Mouse (Mus musculus) cerebellum, adult 2 months (tissue): ENCODE measurements around the gene Krtdap. TPM values are rescaled to one million over a fixed set of nuclear protein-coding genes. Genes with fewer than 3 reads are reported as not detected.

ENCODE experiments used
- DNase-seq, 2 experiments: peaks; one replicate each; pipeline ENCODE4 v3.0.0; 2021
- H3K27ac ChIP-seq: fragments of 200-500 bp; 2 replicates; pipeline ENCODE4 v1.5.1; 2012; ENCODE audit warnings: low read length, control low read depth, inconsistent platforms; ENCODE audit not compliant: insufficient read depth
- H3K27me3 ChIP-seq: fragments of 200-500 bp; 2 replicates; pipeline ENCODE4 v1.6.1; 2012; ENCODE audit warnings: inconsistent platforms, mild to moderate bottlenecking, low read length, moderate library complexity; ENCODE audit not compliant: control insufficient read depth, insufficient read depth
- H3K4me1 ChIP-seq: fragments of 200-500 bp; 2 replicates; pipeline ENCODE4 v1.6.1; 2011; ENCODE audit warnings: low read length; ENCODE audit not compliant: control insufficient read depth, insufficient read depth
- H3K4me3 ChIP-seq: fragments of 200-500 bp; replicated peaks from 2 replicates; pipeline ENCODE3; 2011; ENCODE audit warnings: mild to moderate bottlenecking, low read depth, low read length, control low read depth; ENCODE audit not compliant: insufficient read depth
- CTCF ChIP-seq: fragments of 200-500 bp; IDR thresholded peaks from 2 replicates; pipeline ENCODE4 v1.5.1; 2011; ENCODE audit warnings: low read depth, mild to moderate bottlenecking, control low read depth, low read length, moderate library complexity, borderline replicate concordance; ENCODE audit not compliant: insufficient read depth
- POLR2A ChIP-seq: fragments of 200-500 bp; IDR thresholded peaks from 2 replicates; pipeline ENCODE4 v1.6.1; 2011; ENCODE audit warnings: low read length, control low read depth, borderline replicate concordance; ENCODE audit not compliant: insufficient read depth
- WGBS: fragments of 180-500 bp; shearing (Covaris S2); methylation state at CpG from one replicate; pipeline ENCODE4 v1.1.7; 2018; 5-methylcytosine and 5-hydroxymethylcytosine counted together
- polyA plus RNA-seq: library from polyadenylated mRNA; depleted of rRNA; stranded (reverse); fragments of >200 nt; gene quantifications from 2 replicates; pipeline ENCODE4 v1.2.3, GENCODE M21; 2012

Krtdap gene
- polyA plus RNA-seq, 1 experiment: not detected

DNA sequence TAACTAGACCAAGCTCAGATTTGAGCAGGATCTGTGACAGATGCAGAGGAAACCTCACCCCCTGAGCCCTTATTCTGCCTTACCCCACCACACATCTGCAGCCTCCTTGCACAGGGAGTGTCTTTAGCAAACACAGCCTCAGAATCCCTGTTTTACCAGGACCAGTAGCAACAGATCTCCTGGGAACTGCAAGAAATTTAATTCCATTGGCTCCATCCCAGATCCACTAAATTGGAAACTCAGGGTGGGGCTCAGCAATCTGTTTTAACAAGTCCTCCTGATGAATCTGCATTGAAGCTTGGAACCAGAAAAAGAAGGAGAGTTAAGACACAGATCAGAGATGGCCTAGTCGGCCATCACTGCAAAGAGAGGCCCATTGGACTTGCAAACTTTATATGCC, 9.1 kb downstream of the Krtdap start:
- DNase-seq: no peak
- TF ChIP-seq POLR2A (no peak), CTCF (no peak)
- no peaks in the 10 kb centered on the region for H3K4me1 ChIP-seq
- no peaks in the 10 kb centered on the region for H3K27me3 ChIP-seq
- 70% methylated on average over 1 of the region's 1 CpGs for WGBS
- no peak overlapping the region for H3K27ac ChIP-seq
- H3K4me3 ChIP-seq: no peak overlapping the region

DNA sequence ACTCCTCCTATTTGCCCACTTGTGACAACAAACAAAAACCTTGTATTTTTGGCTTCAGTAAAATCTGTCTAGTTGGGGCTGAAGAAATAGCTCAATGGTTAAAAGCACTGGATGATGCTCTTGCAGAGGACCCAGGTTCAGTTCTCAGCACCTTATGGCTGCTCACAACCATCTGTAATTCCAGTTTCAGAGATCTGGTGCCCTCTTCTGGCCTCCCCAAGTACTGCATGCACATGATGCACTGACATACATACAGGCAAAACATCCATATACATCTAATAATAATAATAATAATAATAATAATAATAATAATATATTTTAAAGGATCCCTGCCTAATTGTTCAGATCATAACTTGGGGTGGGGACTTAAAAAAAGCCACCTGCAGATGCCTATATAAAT, 13.0 kb downstream of the Krtdap start:
- no peak overlapping the region for H3K27ac ChIP-seq
- TF ChIP-seq POLR2A (no peak), CTCF (no peak)
- no peaks in the 10 kb centered on the region for H3K4me1 ChIP-seq
- H3K27me3 ChIP-seq: no peaks in the 10 kb centered on the region
- DNase-seq: no peak
- H3K4me3 ChIP-seq: no peak overlapping the region

DNA sequence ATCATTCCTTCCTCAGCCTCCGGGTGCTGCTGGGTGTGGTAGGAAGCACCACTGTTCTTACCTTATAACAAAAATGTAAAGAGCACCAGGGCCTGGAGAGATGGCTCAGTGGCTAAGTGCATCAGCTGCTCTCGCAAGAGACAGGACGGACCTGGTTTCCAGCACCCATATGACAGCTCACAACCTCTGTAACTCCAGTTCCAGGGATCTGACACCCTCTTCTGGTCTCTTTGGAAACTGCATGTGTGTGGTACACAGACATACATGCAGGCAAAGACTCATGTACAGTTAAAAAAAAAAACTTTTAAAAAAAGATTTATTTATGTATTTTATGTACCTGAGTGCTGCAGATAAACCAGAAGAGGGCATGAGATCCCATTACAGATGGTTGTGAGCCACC, 15.6 kb downstream of the Krtdap start:
- DNase-seq: no peak
- Histone ChIP-seq H3K4me3 (no peak overlapping the region), H3K4me1 (no peaks in the 10 kb centered on the region), H3K27ac (no peak overlapping the region), H3K27me3 (no peaks in the 10 kb centered on the region)
- WGBS: 91% methylated on average over 3 of the region's 3 CpGs
- no peak for TF ChIP-seq POLR2A
- TF ChIP-seq CTCF: no peak

DNA sequence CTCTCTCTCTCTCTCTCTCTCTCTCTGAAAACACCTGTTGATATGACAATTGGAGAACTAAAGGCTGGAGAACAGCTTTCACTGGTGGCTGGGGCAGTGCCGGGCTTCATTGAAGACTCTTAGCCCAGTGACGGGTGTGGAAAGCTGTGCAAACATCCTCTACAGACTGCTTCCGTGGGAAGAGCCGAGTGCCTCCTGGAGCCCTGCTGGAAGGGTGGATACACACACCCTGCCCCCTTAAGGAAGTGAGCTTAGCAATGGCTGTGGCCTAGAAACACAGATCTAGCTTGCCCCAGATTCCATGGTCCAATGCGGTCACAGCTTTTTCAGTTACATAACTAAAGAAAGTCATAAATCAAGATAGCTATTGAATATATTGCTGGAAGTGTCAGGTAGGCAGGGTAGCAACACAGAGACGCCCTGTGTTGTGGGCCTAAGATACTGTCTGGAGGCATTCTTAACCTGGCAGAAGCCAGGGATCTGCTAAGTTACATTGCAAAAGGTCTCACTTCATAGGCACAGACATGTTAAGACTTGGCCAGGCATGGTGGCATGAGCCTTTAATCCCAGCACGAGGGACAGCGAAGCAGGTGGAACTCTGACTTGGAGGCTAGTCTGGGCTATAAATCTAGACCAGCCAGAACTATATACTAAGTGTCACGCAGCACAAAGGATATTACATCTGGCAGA, 16.5 kb downstream of the Krtdap start:
- Histone ChIP-seq H3K4me1 (no peaks in the 10 kb centered on the region), H3K27me3 (no peaks in the 10 kb centered on the region), H3K27ac (no peak overlapping the region), H3K4me3 (no peak overlapping the region)
- 87% methylated on average over 9 of the region's 9 CpGs for WGBS
- no peak for TF ChIP-seq POLR2A
- TF ChIP-seq CTCF: no peak
- DNase-seq: peak in 1 of 2 experiments; percentile 5

DNA sequence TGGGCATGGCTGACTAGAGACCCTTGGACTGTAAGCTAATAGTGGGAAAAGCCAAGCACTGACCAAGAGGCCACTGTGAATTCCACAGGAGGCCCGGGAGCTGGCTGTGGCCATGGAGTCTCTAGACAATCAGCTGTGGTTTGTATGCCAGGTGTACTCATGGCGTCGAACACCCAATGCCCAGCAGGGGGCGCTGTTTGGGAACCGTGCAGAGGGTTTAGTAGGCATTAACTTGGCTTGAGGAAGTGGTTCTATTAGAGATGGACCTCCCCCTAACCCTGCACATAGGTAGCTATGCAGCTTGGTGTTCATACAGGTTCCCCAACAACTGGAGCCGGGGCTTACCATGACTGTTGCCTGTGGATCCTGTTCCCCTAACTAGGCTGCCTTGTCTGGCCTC, 18.2 kb downstream of the Krtdap start:
- no peak for DNase-seq
- no peak overlapping the region for H3K27ac ChIP-seq

DNA sequence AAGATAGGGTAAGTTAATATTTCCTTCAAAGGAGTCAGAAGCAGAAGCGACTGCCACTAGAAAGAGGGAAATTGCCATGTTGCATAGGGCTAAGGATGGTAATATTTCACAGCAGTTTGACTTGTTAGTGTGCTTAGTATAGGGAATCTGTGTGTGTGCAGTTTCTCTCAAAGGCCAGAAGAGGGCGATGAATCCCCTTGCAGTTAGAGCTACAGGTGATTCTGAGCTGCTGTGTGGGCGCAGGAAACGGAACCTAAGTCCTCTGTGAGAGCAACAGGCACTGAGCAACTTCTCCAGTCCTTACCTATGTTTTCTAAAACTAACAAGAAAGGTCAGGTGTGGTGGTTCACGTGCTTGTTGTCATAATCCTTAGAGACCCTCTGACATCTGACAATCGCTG, 22.6 kb downstream of the Krtdap start:
- no peak for DNase-seq
- Histone ChIP-seq H3K27ac (no peak overlapping the region), H3K4me3 (no peak overlapping the region), H3K27me3 (no peaks in the 10 kb centered on the region), H3K4me1 (no peaks in the 10 kb centered on the region)
- TF ChIP-seq POLR2A: no peak
- no peak for TF ChIP-seq CTCF
- WGBS: 63% methylated on average over 6 of the region's 6 CpGs

More for the DNA sequence above, 18.2 kb downstream of the Krtdap start:
- H3K4me3 ChIP-seq: no peak overlapping the region
- H3K27me3 ChIP-seq: no peaks in the 10 kb centered on the region
- 49% methylated on average over 6 of the region's 6 CpGs for WGBS
- H3K4me1 ChIP-seq: no peaks in the 10 kb centered on the region
- TF ChIP-seq CTCF: 0 out of 2 replicates have a peak, but pooled peaks have one; percentile 13
- TF ChIP-seq POLR2A: no peak

DNA sequence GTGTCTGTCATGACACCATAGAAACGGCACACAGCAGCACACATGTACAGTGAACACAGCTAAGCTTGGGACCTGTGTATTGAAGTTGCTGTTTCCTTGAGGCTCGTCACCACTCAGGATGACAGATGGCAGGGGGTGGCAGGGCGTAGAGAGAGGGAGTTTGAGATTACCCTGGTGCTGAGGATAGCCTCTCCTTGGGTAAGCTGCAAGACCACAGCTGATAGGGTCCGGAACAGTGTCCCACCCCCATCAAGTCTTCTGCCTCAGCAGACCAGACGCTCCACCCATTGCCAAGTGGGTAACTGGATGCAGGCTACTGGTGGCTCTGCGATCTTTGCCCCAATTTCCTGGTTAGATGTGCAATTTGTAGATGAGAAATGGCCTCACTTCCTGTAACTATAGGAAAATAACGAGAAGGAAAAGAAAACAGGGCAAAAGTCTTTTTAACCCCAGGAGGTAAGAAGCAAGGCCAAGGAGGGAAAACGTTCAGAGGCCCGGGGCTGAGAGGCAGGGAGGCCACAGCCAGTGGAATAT, 24.1 kb downstream of the Krtdap start:
- no peak overlapping the region for H3K27ac ChIP-seq
- WGBS: 21% methylated on average over 9 of the region's 9 CpGs
- H3K4me3 ChIP-seq: no peak overlapping the region

DNA sequence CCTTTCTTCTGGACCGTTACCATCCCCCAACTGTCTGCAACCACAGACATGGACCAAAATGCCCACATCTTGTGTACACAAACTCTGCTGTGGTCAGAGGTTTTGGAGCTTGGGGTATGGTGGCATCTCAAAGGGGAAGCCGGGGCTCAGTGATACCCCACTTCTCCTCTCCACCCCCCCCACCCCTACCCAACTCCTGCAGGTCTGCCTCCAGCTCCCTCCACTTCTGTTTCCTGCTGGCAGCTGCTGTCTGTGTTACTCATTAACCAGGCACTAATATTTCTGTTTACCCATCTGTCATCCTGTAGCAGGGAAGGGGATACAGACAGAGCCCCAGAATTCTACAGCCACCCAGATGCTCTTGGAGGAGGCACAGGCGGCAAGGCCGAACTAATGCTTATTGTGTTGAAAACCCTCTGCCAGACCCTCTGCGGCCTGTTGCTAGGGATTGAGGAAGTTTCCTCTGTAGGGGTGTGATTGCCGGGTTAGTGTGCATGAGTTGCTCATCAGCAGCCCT, 24.7 kb downstream of the Krtdap start:
- Histone ChIP-seq H3K4me1 (no peaks in the 10 kb centered on the region), H3K27me3 (no peaks in the 10 kb centered on the region), H3K4me3 (no peak overlapping the region), H3K27ac (no peak overlapping the region)
- no peak for DNase-seq
- TF ChIP-seq POLR2A (no peak), CTCF (no peak)
- WGBS: 18% methylated on average over 6 of the region's 6 CpGs

More for the DNA sequence above, 24.1 kb downstream of the Krtdap start:
- no peak for DNase-seq
- H3K27me3 ChIP-seq: no peaks in the 10 kb centered on the region
- H3K4me1 ChIP-seq: no peaks in the 10 kb centered on the region
- TF ChIP-seq CTCF: no peak
